Comparison of ENCODE assay signal across 14 mouse cellular contexts in the genomic region with DNA sequence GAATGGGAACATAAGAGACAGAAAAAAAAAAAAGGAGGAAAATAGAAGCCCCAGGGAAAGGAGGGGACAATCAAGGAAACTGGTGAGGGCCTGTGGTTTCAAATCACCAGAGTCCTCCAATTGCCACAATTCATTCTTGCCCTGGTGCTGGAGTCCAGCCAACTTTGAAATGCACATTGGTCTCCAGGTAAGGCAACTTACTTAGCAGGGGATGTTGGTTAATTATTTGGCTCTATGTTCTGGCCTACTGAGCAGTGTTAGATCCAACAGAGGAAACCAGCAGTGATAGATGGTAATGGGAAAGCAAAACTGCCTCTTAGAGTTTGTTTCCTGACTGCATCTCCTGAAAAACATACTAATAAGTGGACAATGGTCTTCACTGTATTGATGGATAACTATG.
"Had no signal": no experiment of that assay in that cellular context is flagged by ENCODE, and none has a peak within 500 bp of the region (broad histone marks: within the 10 kb centered on the region; RNA-seq: fewer than 3 reads in every experiment).

No protein-coding gene starts in this region.

- H3K36me3 ChIP-seq: limb, embryonic 13.5 days; midbrain, embryonic 13.5 days; neural tube, embryonic 15.5 days had no signal

- H3K4me2 ChIP-seq: limb, embryonic 13.5 days; midbrain, embryonic 13.5 days; neural tube, embryonic 15.5 days had no signal

- H3K4me1 ChIP-seq: limb, embryonic 13.5 days; midbrain, embryonic 13.5 days; neural tube, embryonic 15.5 days had no signal

- DNase-seq: layer of hippocampus, adult 9-11 months; layer of hippocampus, postnatal 36 days; left cerebral cortex, postnatal 4 days; lung, adult 18-20 months; lung, postnatal 36 days; right cerebral cortex, adult 18-20 months; right cerebral cortex, postnatal 25 days; thymus, postnatal 14 days had no signal

- H3K9me3 ChIP-seq: limb, embryonic 13.5 days; midbrain, embryonic 13.5 days; neural tube, embryonic 15.5 days had no signal

- H3K27me3 ChIP-seq: limb, embryonic 13.5 days; midbrain, embryonic 13.5 days; neural tube, embryonic 15.5 days had no signal

- H3K27ac ChIP-seq: limb, embryonic 13.5 days; liver, embryonic 14.5 days; midbrain, embryonic 13.5 days; neural tube, embryonic 15.5 days; stomach, postnatal 0 days had no signal

- H3K4me3 ChIP-seq: limb, embryonic 13.5 days; midbrain, embryonic 13.5 days; neural tube, embryonic 15.5 days had no signal

- H3K9ac ChIP-seq: limb, embryonic 13.5 days; liver, embryonic 14.5 days; midbrain, embryonic 13.5 days; neural tube, embryonic 15.5 days had no signal

- ATAC-seq: intestine, embryonic 16.5 days; midbrain, embryonic 13.5 days had no signal
